12 mouse cellular contexts compared by ENCODE assay signal in genomic region chr10:62356105-62356730, GRCm38 (mm10). TPM values are rescaled to one million over a fixed set of nuclear protein-coding genes. Genes with fewer than 3 reads are reported as not detected.
A peak's percentile ranks its signal among the peaks of the same experiment; 100 is the strongest.
DNase-seq lines count a peak whose midpoint lies in the region; ATAC-seq and TF ChIP-seq lines count a peak whose summit lies in the region.
"Had no signal": no experiment of that assay in that cellular context is flagged by ENCODE, and none has a peak within 500 bp of the region (broad histone marks: within the 10 kb centered on the region; RNA-seq: fewer than 3 reads in every experiment).

No protein-coding gene starts in this region.

- no peak for ATAC-seq in heart, embryonic 11.5 days (replicated peaks; ENCODE audit: insufficient number of reproducible peaks, low FRiP score, low TSS enrichment)
- ATAC-seq in lung, postnatal 0 days: no peak
- no peak for ATAC-seq in kidney, embryonic 16.5 days (ENCODE audit: low FRiP score, low TSS enrichment)

- no peak overlapping the region for H3K4me2 ChIP-seq in heart, embryonic 11.5 days
- no peak overlapping the region for H3K4me2 ChIP-seq in lung, postnatal 0 days (replicated peaks; ENCODE audit: low read depth, low read length)
- H3K4me2 ChIP-seq in kidney, embryonic 16.5 days (replicated peaks; ENCODE audit: low read depth, low read length): no peak overlapping the region
- H3K4me2 ChIP-seq: limb, embryonic 15.5 days had no signal

- no peaks in the 10 kb centered on the region; the same call in 1 of the 2 replicates for H3K4me1 ChIP-seq in heart, adult 2 months (ENCODE audit: control insufficient read depth, insufficient read depth, low read length)
- no peaks in the 10 kb centered on the region for H3K4me1 ChIP-seq in heart, embryonic 11.5 days (ENCODE audit: control insufficient read depth, insufficient read depth, low read length)
- H3K4me1 ChIP-seq in lung, postnatal 0 days (ENCODE audit: insufficient read depth, low read depth, low read length): no peaks in the 10 kb centered on the region
- no peaks in the 10 kb centered on the region for H3K4me1 ChIP-seq in kidney, embryonic 16.5 days (ENCODE audit: insufficient read depth, low read length)

- H3K27me3 ChIP-seq in heart, adult 2 months (ENCODE audit: control insufficient read depth, insufficient read depth, low read length): no peaks in the 10 kb centered on the region
- H3K27me3 ChIP-seq in heart, embryonic 11.5 days (ENCODE audit: control insufficient read depth, insufficient read depth, low read length): no peaks in the 10 kb centered on the region
- H3K27me3 ChIP-seq in lung, postnatal 0 days (replicated peaks; ENCODE audit: insufficient read depth, low read length): no peaks in the 10 kb centered on the region
- no peaks in the 10 kb centered on the region for H3K27me3 ChIP-seq in kidney, embryonic 16.5 days (ENCODE audit: insufficient read depth, low read length)
- H3K27me3 ChIP-seq: CH12.LX; limb, embryonic 15.5 days had no signal

- no peak overlapping the region for H3K4me3 ChIP-seq in heart, adult 2 months
- H3K4me3 ChIP-seq in heart, embryonic 11.5 days (ENCODE audit: low read depth, low read length): no peak overlapping the region
- H3K4me3 ChIP-seq in lung, postnatal 0 days (ENCODE audit: low read depth, low read length): no peak overlapping the region
- no peak overlapping the region for H3K4me3 ChIP-seq in kidney, embryonic 16.5 days (ENCODE audit: low read length)
- H3K4me3 ChIP-seq: limb, embryonic 15.5 days had no signal

- TF ChIP-seq CTCF in heart, adult 2 months (IDR thresholded peaks at IDR 0.05): no peak
- TF ChIP-seq CTCF in lung, postnatal 0 days (IDR thresholded peaks at IDR 0.05): no peak

- peak; percentile 47 to 70 for DNase-seq in heart, adult 2 months
- DNase-seq in cerebellum, adult 18-20 months: peak; percentile 10 to 19
- DNase-seq in heart, postnatal 10 days: peak; percentile 75
- peak; percentile 71 for DNase-seq in left cerebral cortex, postnatal 4 days
- DNase-seq in lung, adult 18-20 months: no peak
- no peak for DNase-seq in lung, postnatal 0 days (ENCODE audit: low spot score)
- DNase-seq: kidney, adult 8-10 months; thymus, postnatal 4 days had no signal

- intact Hi-C loops in heart, adult 2 months (cut with DNase I): no loop called here
- intact Hi-C loops in heart, postnatal 10 days (cut with DNase I): no loop called here
- intact Hi-C loops in left cerebral cortex, postnatal 4 days (cut with DNase I): no loop called here

- no peak overlapping the region for H3K27ac ChIP-seq in heart, adult 2 months
- H3K27ac ChIP-seq in heart, embryonic 11.5 days (ENCODE audit: low read depth, low read length): no peak overlapping the region
- H3K27ac ChIP-seq in lung, postnatal 0 days (ENCODE audit: low read length): no peak overlapping the region
- no peak overlapping the region for H3K27ac ChIP-seq in kidney, embryonic 16.5 days (ENCODE audit: low read length)
- H3K27ac ChIP-seq: limb, embryonic 15.5 days had no signal

- 64% methylated on average over 17 of the region's 17 CpGs for whole genome bisulfite sequencing in heart, adult 2 months
- WGBS in heart, embryonic 11.5 days (ENCODE audit: insufficient replicate concordance): 75% methylated on average over 17 of the region's 17 CpGs
- 72% methylated on average over 17 of the region's 17 CpGs for WGBS in lung, postnatal 0 days
- 79% methylated on average over 17 of the region's 17 CpGs for WGBS in kidney, embryonic 16.5 days

- H3K36me3 ChIP-seq in heart, adult 2 months (ENCODE audit: control insufficient read depth, insufficient read depth, low read length): no peaks in the 10 kb centered on the region
- no peaks in the 10 kb centered on the region for H3K36me3 ChIP-seq in heart, embryonic 11.5 days (ENCODE audit: control insufficient read depth, insufficient read depth, low read length)
- no peaks in the 10 kb centered on the region for H3K36me3 ChIP-seq in lung, postnatal 0 days (ENCODE audit: insufficient read depth, low read length)
- no peaks in the 10 kb centered on the region for H3K36me3 ChIP-seq in kidney, embryonic 16.5 days (ENCODE audit: insufficient read depth, low read length)
- H3K36me3 ChIP-seq: limb, embryonic 15.5 days had no signal

- TF ChIP-seq EP300 in heart, adult 2 months (IDR thresholded peaks at IDR 0.05; ENCODE audit: insufficient read depth, low read depth, low read length): peak; percentile 94
- no peak for TF ChIP-seq EP300 in lung, postnatal 0 days (IDR thresholded peaks at IDR 0.05)

- no peaks in the 10 kb centered on the region for H3K9me3 ChIP-seq in heart, embryonic 11.5 days (replicated peaks; ENCODE audit: control insufficient read depth, low read length)
- H3K9me3 ChIP-seq in lung, postnatal 0 days (ENCODE audit: low read length): no peaks in the 10 kb centered on the region
- 0 out of 2 replicates have a peak, but pooled peaks cover 2% of the 10 kb centered on the region for H3K9me3 ChIP-seq in kidney, embryonic 16.5 days (ENCODE audit: low read length)
- H3K9me3 ChIP-seq: limb, embryonic 15.5 days had no signal

- no peak for TF ChIP-seq POLR2A in heart, adult 2 months (IDR thresholded peaks at IDR 0.05; ENCODE audit: insufficient read depth, low read depth, low read length)

- H3K9ac ChIP-seq in heart, adult 2 months (ENCODE audit: low read depth, low read length): no peak overlapping the region
- H3K9ac ChIP-seq in heart, embryonic 11.5 days (ENCODE audit: low read depth, low read length): no peak overlapping the region
- no peak overlapping the region for H3K9ac ChIP-seq in lung, postnatal 0 days (replicated peaks; ENCODE audit: low read depth)
- H3K9ac ChIP-seq in kidney, embryonic 16.5 days (replicated peaks; ENCODE audit: low read length): no peak overlapping the region
- H3K9ac ChIP-seq: limb, embryonic 15.5 days had no signal

- no peaks in the 10 kb centered on the region for H3K79me2 ChIP-seq in heart, adult 2 months (replicated peaks; ENCODE audit: control insufficient read depth, insufficient read depth, low read length)

RNA-seq across cellular contexts. Expression of gene Hk1, which starts 23.5 kb away (rescaled TPM):
- total RNA-seq in heart, adult 2 months (2021): 100 to 1,000 TPM; 120 TPM
- 71.0 and 81.9 TPM in 2 replicates for polyA plus RNA-seq in heart, adult 2 months (2012; rRNA removed)
- polyA plus RNA-seq in heart, embryonic 11.5 days (2014; fragmentation: Nextera tagmentation; extraction: Ambion mirVana): 97.0 and 157 TPM in 2 replicates
- 100 to 1,000 TPM; 167 to 178 TPM for total RNA-seq in heart, postnatal 10 days (2021)
- total RNA-seq in left cerebral cortex, postnatal 4 days (2021): 100 to 1,000 TPM; 239 to 253 TPM
- 25.8 and 27.8 TPM in 2 replicates for polyA plus RNA-seq in lung, postnatal 0 days (2015; fragmentation: Nextera tagmentation; extraction: Ambion mirVana)
- 67.5 and 68.2 TPM in 2 replicates for polyA plus RNA-seq in kidney, embryonic 16.5 days (2015; fragmentation: Nextera tagmentation; extraction: Ambion mirVana)

Comparison
In these comparisons a context has a peak if more than half of its experiments do, and no peak if none do; other contexts are left out.
1. DNase-seq: peak in heart, adult 2 months (2 of 2), cerebellum, adult 18-20 months (2 of 2), heart, postnatal 10 days (2 of 2) and left cerebral cortex, postnatal 4 days (single experiment); none in lung, adult 18-20 months (0 of 2) and lung, postnatal 0 days (single experiment).